Mouse (Mus musculus) spleen, postnatal 10 days (tissue): Measurements from ENCODE around the gene Atg5.
"Not testable (repeated sequence)": the region's sequence is repeated elsewhere in the genome, so short reads cannot be mapped to it uniquely, and the experiment has no call there.

Experiments
- DNase-seq, 2 experiments: peaks; one replicate each; pipeline ENCODE4 v3.0.0; 2021 to 2022; ENCODE audit warnings: low spot score in 2 of 2

The Atg5 gene

GRCm38 (mm10) chr10:44268145-44268860 lies at the start of gene Atg5:
TSS of gene Atg5 (plus strand) at chr10:44268358.
- peak; percentile 96 to 99 for DNase-seq

GRCm38 (mm10) chr10:44219073-44219472 lies 49.1 kb upstream of the Atg5 start:
- DNase-seq: peak in 1 of 2 experiments; percentile 18

GRCm38 (mm10) chr10:44224345-44224744 lies 43.8 kb upstream of the Atg5 start:
- DNase-seq: no peak

GRCm38 (mm10) chr10:44233351-44233750 lies 34.8 kb upstream of the Atg5 start:
- DNase-seq: peak; percentile 14 to 69

GRCm38 (mm10) chr10:44235298-44235697 lies 32.9 kb upstream of the Atg5 start:
- not testable (repeated sequence) for DNase-seq

GRCm38 (mm10) chr10:44256624-44257023 lies 11.5 kb upstream of the Atg5 start:
- no peak for DNase-seq

GRCm38 (mm10) chr10:44265835-44266234 lies 2.3 kb upstream of the Atg5 start:
- no peak for DNase-seq

- no peak for DNase-seq
Measured at GRCm38 (mm10) chr10:44266561-44266960, 1.6 kb upstream of the Atg5 start.

- peak in 1 of 2 experiments; percentile 21 for DNase-seq
Measured at GRCm38 (mm10) chr10:44267426-44268142, 574 bp upstream of the Atg5 start.

GRCm38 (mm10) chr10:44269211-44269610 lies 1.1 kb downstream of the Atg5 start:
- no peak for DNase-seq

- DNase-seq: no peak
Measured at GRCm38 (mm10) chr10:44282323-44282722, 14.2 kb downstream of the Atg5 start.

- no peak for DNase-seq
Measured at GRCm38 (mm10) chr10:44285106-44285505, 16.9 kb downstream of the Atg5 start.

GRCm38 (mm10) chr10:44285935-44286334 lies 17.8 kb downstream of the Atg5 start:
- no peak for DNase-seq

GRCm38 (mm10) chr10:44290876-44291275 lies 22.7 kb downstream of the Atg5 start:
- no peak for DNase-seq

GRCm38 (mm10) chr10:44292205-44292604 lies 24.0 kb downstream of the Atg5 start:
- DNase-seq: no peak

- DNase-seq: no peak
Measured at GRCm38 (mm10) chr10:44299165-44299564, 31.0 kb downstream of the Atg5 start.

GRCm38 (mm10) chr10:44300078-44300477 lies 31.9 kb downstream of the Atg5 start:
- no peak for DNase-seq

- no peak for DNase-seq
Measured at GRCm38 (mm10) chr10:44303648-44304329, 35.6 kb downstream of the Atg5 start.

GRCm38 (mm10) chr10:44304330-44304717 lies 36.2 kb downstream of the Atg5 start:
- no peak for DNase-seq

GRCm38 (mm10) chr10:44304845-44305244 lies 36.7 kb downstream of the Atg5 start:
- no peak for DNase-seq

- no peak for DNase-seq
Measured at GRCm38 (mm10) chr10:44306308-44306707, 38.1 kb downstream of the Atg5 start.

- no peak for DNase-seq
Measured at GRCm38 (mm10) chr10:44308280-44308679, 40.1 kb downstream of the Atg5 start.

GRCm38 (mm10) chr10:44309250-44309649 lies 41.1 kb downstream of the Atg5 start:
- no peak for DNase-seq
